Mouse (Mus musculus) ES-E14 (cell line): ENCODE data around the gene Gabbr2. TPM values are rescaled to one million over a fixed set of nuclear protein-coding genes. Genes with fewer than 3 reads are reported as not detected.

Experiments
- DNase-seq: peaks from one replicate; pipeline ENCODE4 v3.0.0-alpha.2; 2013; ENCODE audit warnings: low read depth, low spot score
- H3K27ac ChIP-seq: 2 replicates; pipeline ENCODE4 v1.5.1; 2012; ENCODE audit warnings: low read depth, mild to moderate bottlenecking, low read length, moderate library complexity, mixed read lengths; ENCODE audit not compliant: poor library complexity, insufficient read depth, severe bottlenecking
- H3K36me3 ChIP-seq: 2 replicates; pipeline ENCODE4 v1.6.1; 2012; ENCODE audit warnings: mild to moderate bottlenecking, low read length, moderate library complexity, mixed read lengths; ENCODE audit not compliant: control insufficient read depth, poor library complexity, insufficient read depth, severe bottlenecking
- H3K4me1 ChIP-seq, 2 experiments: fragments of 150-350 bp in 1 of 2; sonication (generic) in 1 of 2; 2 replicates each; pipeline ENCODE4 v1.6.1; 2012; ENCODE audit warnings: low read length in 2 of 2, mild to moderate bottlenecking in 1 of 2, mixed read lengths in 1 of 2; ENCODE audit not compliant: control insufficient read depth in 2 of 2, insufficient read depth in 2 of 2, poor library complexity in 1 of 2
- H3K4me3 ChIP-seq, 2 experiments: fragments of 150-350 bp in 1 of 2; sonication (generic) in 1 of 2; 2 replicates each; pipeline ENCODE4 v1.5.1; 2012; ENCODE audit warnings: low read length in 2 of 2, low read depth in 1 of 2, mild to moderate bottlenecking in 1 of 2, mixed read lengths in 1 of 2; ENCODE audit not compliant: insufficient read depth in 1 of 2, poor library complexity in 1 of 2, severe bottlenecking in 1 of 2
- H3K9ac ChIP-seq: 2 replicates; pipeline ENCODE4 v1.6.1; 2012; ENCODE audit warnings: low read depth, mild to moderate bottlenecking, low read length, mixed read lengths; ENCODE audit not compliant: poor library complexity, insufficient read depth, severe bottlenecking
- H3K9me3 ChIP-seq: fragments of 150-350 bp; sonication (generic); 2 replicates; pipeline ENCODE4 v1.6.1; 2012; ENCODE audit warnings: low read depth, mild to moderate bottlenecking, low read length; ENCODE audit not compliant: control insufficient read depth, insufficient read depth
- CHD2 ChIP-seq: IDR thresholded peaks from 2 replicates; pipeline ENCODE4 v1.6.1; 2014; ENCODE audit warnings: mild to moderate bottlenecking, low read depth, low read length, inconsistent platforms
- HCFC1 ChIP-seq: IDR thresholded peaks from 2 replicates; pipeline ENCODE4 v1.6.1; 2012; ENCODE audit warnings: low read length, inconsistent platforms, borderline replicate concordance; ENCODE audit not compliant: insufficient read depth
- MAFK ChIP-seq: IDR thresholded peaks from 2 replicates; pipeline ENCODE4 v1.6.1; 2014; ENCODE audit warnings: mild to moderate bottlenecking, low read depth, low read length, inconsistent platforms; ENCODE audit not compliant: insufficient read depth
- ZC3H11A ChIP-seq: IDR thresholded peaks from 2 replicates; pipeline ENCODE4 v1.6.1; 2012; ENCODE audit warnings: low read depth, mild to moderate bottlenecking, inconsistent platforms, low read length, borderline replicate concordance
- ZNF384 ChIP-seq: IDR thresholded peaks from 2 replicates; pipeline ENCODE4 v1.6.1; 2012; ENCODE audit warnings: low read depth, low read length, inconsistent platforms
- in situ Hi-C, 2 experiments: fragments of 600-800 bp; cut with MboI; formaldehyde crosslinking; loops; one replicate each; pipeline ENCODE4 v1.15.1; 2025; ENCODE audit warnings: low sequenced_read_pairs in 2 of 2, inconsistent platforms in 1 of 2; ENCODE audit not compliant: unreplicated experiment in 2 of 2
- total RNA-seq: library from RNA; depleted of rRNA; stranded (reverse); fragments of 300-350 nt; gene quantifications from 2 replicates; pipeline ENCODE4 v1.2.3, GENCODE M21; 2012

The Gabbr2 gene
- total RNA-seq, 1 experiment: 0.09 TPM

DNA sequence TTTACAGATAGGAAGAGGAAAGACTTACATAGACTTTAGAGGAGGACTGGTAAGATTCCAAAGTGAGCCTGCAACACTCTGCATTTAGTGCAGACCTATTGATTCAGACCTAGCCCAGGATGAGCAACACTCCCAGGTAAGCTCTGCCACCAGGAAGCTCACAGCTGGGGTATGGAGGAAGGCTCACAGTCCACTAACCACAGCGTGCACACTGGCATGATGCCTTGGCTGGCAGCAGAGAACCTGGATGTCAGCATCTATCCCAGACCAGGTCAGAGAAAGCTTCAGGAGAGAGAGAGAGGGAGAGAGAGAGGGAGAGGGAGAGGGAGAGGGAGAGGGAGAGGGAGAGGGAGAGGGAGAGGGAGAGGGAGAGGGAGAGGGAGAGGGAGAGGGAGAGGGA is 231.8 kb downstream of the Gabbr2 start:
- no peaks in the 10 kb centered on the region for H3K4me1 ChIP-seq
- in situ Hi-C loops: no loop called here
- H3K9me3 ChIP-seq: no peaks in the 10 kb centered on the region
- TF ChIP-seq ZNF384: no peak
- DNase-seq: no peak
- H3K36me3 ChIP-seq: no peaks in the 10 kb centered on the region
- H3K27ac ChIP-seq: no peak overlapping the region
- no peak overlapping the region for H3K4me3 ChIP-seq
- H3K9ac ChIP-seq: no peak overlapping the region

DNA sequence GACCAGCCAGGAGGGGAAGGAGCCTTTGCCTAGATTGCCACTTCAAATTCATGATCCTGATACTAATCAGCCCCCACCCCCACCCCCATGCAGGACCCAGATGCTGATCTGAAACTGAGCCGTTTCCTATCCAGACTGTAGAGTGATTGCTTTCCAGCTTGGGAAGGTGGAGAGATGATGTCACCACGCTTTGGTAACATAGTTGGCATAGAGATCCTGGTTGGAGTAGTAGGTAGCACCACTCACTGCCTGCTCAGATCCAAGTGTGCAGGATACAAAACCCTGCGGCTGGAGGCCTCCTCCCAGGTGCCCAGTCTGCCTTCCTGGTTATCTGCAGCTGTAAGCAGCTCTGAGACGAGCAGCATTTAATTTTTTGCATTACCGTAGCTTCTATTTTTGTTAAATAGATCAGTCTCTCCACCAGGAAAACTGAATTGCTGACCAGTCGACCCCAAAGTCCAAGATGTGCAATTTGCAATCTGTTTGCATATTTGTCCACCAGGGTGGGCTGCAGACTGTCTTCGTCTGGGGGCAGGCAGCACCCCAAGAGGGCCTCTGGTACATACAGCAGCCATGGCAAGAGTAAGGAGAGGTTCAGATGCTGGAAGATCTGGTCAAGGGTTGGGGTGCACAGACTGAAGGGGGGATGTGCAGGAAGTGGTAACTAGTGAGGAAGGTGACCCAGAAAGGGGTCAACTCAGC is 233.2 kb downstream of the Gabbr2 start:
- no peak for DNase-seq
- H3K4me3 ChIP-seq: no peak overlapping the region
- TF ChIP-seq MAFK: no peak
- no peak for TF ChIP-seq CHD2
- no peak for TF ChIP-seq ZNF384
- no peak for TF ChIP-seq HCFC1
- TF ChIP-seq ZC3H11A: no peak
- H3K9me3 ChIP-seq: no peaks in the 10 kb centered on the region
- H3K27ac ChIP-seq: no peak overlapping the region
- in situ Hi-C loops: no loop called here
- H3K9ac ChIP-seq: no peak overlapping the region
- H3K4me1 ChIP-seq: no peaks in the 10 kb centered on the region
- no peaks in the 10 kb centered on the region for H3K36me3 ChIP-seq

DNA sequence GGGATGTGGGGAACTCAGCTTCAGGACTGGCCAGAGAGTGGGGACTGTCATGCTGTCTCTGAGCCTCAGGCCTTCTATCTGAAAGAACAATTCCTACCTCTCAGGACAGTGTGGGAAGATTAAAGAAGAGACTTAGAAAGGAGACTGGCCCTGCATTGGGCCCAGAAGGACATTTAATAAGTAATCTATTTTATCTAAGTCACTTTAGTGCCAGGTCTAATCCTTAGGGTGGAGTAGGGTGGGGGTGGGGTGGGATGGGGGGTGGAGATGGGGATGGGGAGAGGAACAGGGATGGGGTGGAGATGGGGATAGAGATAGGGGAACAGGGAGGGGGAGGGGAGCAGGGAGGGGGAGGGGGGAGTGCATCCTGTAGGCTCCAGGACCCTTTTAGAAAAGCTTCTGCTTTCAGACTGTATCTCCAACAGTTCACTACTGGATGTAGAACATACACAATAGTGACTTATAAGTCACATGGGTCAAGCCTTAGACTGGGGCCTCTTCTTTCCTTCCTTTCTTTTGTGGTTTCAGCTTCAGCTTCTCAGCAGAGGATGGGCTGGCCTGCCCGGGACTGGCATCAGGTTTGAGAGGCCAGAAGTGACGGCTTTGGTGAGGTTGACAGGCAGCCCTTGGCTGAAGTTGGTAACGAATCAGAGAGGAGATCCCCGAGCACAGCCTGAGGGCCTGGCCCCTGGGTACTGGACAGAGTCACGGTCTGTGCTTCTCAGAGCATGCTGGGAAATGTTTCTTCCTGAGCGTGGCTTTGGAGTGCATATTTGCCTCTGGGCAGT is 237.1 kb downstream of the Gabbr2 start:
- in situ Hi-C loops: no loop called here

DNA sequence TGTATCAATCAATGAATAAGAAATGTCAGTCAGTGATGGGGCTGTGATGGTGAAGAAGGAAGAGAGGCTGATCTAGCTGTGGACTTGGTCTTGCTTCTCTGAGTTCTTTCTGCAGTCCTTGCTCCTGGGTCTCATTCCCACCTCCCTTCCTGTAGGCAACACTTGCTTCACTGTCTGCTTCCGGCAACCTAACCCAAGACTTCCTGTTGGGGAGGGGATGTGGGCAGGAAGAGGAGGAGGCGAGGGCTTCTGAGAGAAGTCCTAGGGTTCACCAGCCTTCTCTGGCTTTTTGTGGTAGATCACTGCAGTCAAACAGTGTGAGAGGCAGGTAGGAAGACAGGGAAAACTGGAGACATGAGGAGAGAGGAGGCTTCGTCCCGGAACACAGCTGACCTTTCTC is 239.4 kb downstream of the Gabbr2 start:
- in situ Hi-C loops: no loop called here
- no peaks in the 10 kb centered on the region for H3K9me3 ChIP-seq
- H3K4me3 ChIP-seq: no peak overlapping the region
- H3K9ac ChIP-seq: no peak overlapping the region
- no peak overlapping the region for H3K27ac ChIP-seq
- TF ChIP-seq ZNF384: no peak
- no peak for TF ChIP-seq HCFC1
- TF ChIP-seq CHD2: no peak
- TF ChIP-seq MAFK: no peak
- TF ChIP-seq ZC3H11A: no peak
- no peaks in the 10 kb centered on the region for H3K36me3 ChIP-seq
- DNase-seq: no peak
- H3K4me1 ChIP-seq: peaks cover 0 to 3% of the 10 kb centered on the region in 2 experiments; a peak in 1 of 4 replicates

More for the DNA sequence above, 237.1 kb downstream of the Gabbr2 start:
- Histone ChIP-seq H3K27ac (no peak overlapping the region), H3K9me3 (no peaks in the 10 kb centered on the region), H3K36me3 (no peaks in the 10 kb centered on the region), H3K4me3 (no peak overlapping the region), H3K4me1 (no peaks in the 10 kb centered on the region), H3K9ac (no peak overlapping the region)
- no peak for DNase-seq
- no peak for TF ChIP-seq ZC3H11A
- TF ChIP-seq CHD2: no peak
- no peak for TF ChIP-seq ZNF384
- no peak for TF ChIP-seq MAFK
- no peak for TF ChIP-seq HCFC1
